Mouse (Mus musculus) cerebellum, adult 9-11 months (tissue): ENCODE measurements around the gene Actl6a.
A peak's percentile ranks its signal among the peaks of the same experiment; 100 is the strongest.
"Not testable (repeated sequence)": the region's sequence is repeated elsewhere in the genome, so short reads cannot be mapped to it uniquely, and the experiment has no call there.

Experiments
- DNase-seq: peaks from one replicate; pipeline ENCODE4 v3.0.0; 2022

The Actl6a gene

GRCm38 (mm10) chr3:32694737-32695582 is 11.1 kb upstream of the Actl6a start:
- no peak for DNase-seq

- DNase-seq: no peak
Observed at GRCm38 (mm10) chr3:32695583-32695980, 10.5 kb upstream of the Actl6a start.

- peak; percentile 65 for DNase-seq
Observed at GRCm38 (mm10) chr3:32698228-32698863, 7.8 kb upstream of the Actl6a start.

GRCm38 (mm10) chr3:32704021-32704420 is 2.1 kb upstream of the Actl6a start:
- not testable (repeated sequence) for DNase-seq

GRCm38 (mm10) chr3:32704632-32705031 is 1.5 kb upstream of the Actl6a start:
- not testable (repeated sequence) for DNase-seq

GRCm38 (mm10) chr3:32708052-32708367 is 1.9 kb downstream of the Actl6a start:
- no peak for DNase-seq

- peak; percentile 99 for DNase-seq
Observed at GRCm38 (mm10) chr3:32708368-32709231, 2.5 kb downstream of the Actl6a start.

- DNase-seq: no peak
Observed at GRCm38 (mm10) chr3:32709388-32709787, 3.3 kb downstream of the Actl6a start.

GRCm38 (mm10) chr3:32713711-32714110 is 7.6 kb downstream of the Actl6a start:
- DNase-seq: no peak

- DNase-seq: not testable (repeated sequence)
Observed at GRCm38 (mm10) chr3:32717403-32717802, 11.3 kb downstream of the Actl6a start.

- DNase-seq: no peak
Observed at GRCm38 (mm10) chr3:32718271-32718670, 12.2 kb downstream of the Actl6a start.

GRCm38 (mm10) chr3:32724191-32724590 is 18.1 kb downstream of the Actl6a start:
- no peak for DNase-seq

- no peak for DNase-seq
Observed at GRCm38 (mm10) chr3:32725951-32726350, 19.9 kb downstream of the Actl6a start.

GRCm38 (mm10) chr3:32727861-32728260 is 21.8 kb downstream of the Actl6a start:
- DNase-seq: no peak

GRCm38 (mm10) chr3:32736244-32737171 is 30.4 kb downstream of the Actl6a start, which contains the start of gene Ndufb5:
TSS of gene Ndufb5 (plus strand) at chr3:32736990.
- DNase-seq: peak; percentile 99

GRCm38 (mm10) chr3:32737172-32737655 is 31.1 kb downstream of the Actl6a start, which contains the start of gene Mrpl47:
TSS of gene Mrpl47 (minus strand) at chr3:32737605.
- DNase-seq: no peak

- DNase-seq: no peak
Observed at GRCm38 (mm10) chr3:32738549-32738948, 32.5 kb downstream of the Actl6a start.

- DNase-seq: no peak
Observed at GRCm38 (mm10) chr3:32742276-32742780, 36.2 kb downstream of the Actl6a start.

GRCm38 (mm10) chr3:32745001-32745400 is 38.9 kb downstream of the Actl6a start:
- DNase-seq: no peak

- not testable (repeated sequence) for DNase-seq
Observed at GRCm38 (mm10) chr3:32745426-32745825, 39.3 kb downstream of the Actl6a start.

GRCm38 (mm10) chr3:32748384-32748783 is 42.3 kb downstream of the Actl6a start:
- DNase-seq: no peak
